Mouse (Mus musculus) thymus, postnatal 14 days (tissue): ENCODE data around the gene Rtn4rl2.

Source experiments
- DNase-seq: peaks from one replicate; pipeline ENCODE4 v3.0.0; 2021

The Rtn4rl2 gene

DNA sequence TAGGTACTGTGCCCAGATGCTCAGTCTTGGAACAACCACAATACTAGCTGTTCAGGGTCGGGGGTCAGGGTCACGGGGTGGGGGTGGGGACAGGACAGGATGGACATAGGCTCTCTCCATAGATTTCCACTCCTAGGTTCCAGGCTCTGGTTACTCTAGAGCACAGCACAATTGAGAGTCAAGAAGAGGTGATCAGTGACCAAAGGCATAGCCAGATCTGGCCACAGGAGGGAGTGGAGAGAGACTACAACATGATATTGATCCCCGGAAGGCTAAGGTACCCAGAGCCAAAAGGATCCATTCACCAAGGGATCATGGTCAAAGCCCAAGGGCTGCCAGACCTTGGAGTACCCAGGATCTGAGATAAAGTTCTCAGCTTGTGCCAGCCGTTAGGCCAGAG lies 1.9 kb downstream of the Rtn4rl2 start:
- no peak for DNase-seq

DNA sequence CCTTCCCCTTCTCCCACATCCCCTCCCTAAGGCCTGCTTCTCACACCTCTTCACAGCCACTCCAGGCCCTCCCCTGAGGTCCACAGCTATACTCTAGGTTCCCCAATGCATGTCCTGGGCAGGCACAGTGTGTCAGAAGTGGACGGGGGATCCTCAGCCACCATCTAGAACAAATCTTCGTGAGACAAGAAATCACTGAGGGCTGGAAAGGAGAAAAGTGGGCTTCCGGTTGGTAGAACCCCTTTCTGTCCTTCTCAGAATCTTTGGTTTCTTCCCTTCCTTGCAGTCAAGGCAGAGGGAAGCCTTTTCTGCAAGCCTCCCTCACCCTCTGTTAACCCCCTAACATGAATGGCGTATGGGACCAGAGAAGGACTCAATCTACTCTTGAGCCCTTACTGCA lies 2.6 kb downstream of the Rtn4rl2 start:
- no peak for DNase-seq

DNA sequence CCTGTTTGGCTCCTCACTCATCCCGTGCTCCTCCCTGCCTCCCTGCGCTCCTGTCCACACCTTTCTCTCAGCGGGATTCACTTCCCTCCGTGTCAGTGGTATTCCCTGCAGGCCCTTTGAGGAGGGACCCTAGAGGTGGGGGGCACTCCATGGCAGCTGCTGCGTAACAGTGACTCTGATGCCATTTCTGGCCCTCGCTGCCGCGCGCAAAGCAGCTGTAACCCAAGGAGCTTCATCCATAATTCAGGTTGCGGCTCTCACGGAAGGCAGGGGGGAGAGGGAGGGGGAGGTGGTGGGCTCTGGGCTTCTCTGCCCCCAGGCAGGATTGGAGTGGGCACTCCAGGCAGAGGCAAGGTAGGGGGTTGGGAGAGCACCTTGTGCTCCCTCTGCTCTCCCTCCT lies 3.0 kb downstream of the Rtn4rl2 start:
- DNase-seq, result no peak

DNA sequence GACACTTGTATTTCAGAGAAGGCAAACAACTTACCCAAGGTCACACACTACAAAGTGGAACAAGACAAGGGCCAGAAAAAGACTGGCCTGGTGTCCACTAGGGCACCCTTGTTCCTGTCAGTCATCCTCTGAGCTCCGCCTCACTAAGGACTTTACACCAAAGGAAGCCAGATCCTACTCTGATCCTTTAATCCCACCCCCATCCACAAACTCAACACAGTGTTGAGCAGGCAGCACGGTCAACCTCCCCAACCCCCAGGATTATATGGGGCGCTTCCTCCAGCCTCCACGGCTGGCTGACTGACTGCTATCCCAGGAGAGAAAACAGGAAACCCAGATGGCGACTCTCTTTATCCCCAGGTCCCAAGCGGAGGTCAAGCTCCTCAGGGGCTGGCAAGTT lies 3.4 kb downstream of the Rtn4rl2 start:
- DNase-seq, result no peak

DNA sequence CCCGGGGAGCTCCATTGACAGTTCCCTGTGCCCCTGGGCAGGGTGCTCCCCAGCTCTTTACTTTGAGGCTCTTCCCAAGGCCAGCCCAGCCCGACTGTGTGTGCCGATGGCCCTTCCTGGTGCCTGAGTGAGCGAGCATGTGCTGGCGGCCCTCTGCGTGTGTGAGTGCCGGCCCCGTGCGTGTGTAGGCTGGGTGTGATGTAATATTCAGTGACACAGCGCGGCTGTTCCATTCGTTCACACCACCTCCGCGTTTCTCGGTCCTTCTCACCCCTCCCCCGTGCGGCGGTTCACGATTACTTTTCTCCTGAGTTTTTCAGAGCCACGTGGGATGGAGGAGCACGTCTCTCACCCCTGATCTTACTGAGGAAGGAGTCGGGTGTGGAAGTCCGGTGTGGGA lies 3.9 kb downstream of the Rtn4rl2 start:
- DNase-seq, result no peak

DNA sequence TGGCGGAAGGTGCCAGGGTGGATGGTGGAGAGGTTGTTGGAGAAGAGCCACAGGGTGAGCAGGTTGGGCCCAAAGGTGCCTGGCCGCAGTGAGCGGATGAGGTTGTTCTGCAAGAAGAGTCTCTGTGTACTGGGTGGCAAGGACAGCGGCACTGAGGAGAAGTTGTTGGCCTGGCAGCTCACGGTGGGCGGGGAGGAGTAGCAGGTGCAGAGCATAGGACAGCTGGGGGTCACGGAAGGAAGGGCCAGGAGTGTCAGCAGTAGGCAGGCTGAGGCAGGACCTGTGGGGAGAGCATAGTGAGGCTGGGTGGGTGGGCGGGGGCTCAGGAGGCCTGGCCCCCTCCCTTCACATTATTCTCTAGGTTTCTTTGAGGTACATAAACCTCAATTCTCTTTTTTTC lies 5.9 kb downstream of the Rtn4rl2 start:
- no peak for DNase-seq

DNA sequence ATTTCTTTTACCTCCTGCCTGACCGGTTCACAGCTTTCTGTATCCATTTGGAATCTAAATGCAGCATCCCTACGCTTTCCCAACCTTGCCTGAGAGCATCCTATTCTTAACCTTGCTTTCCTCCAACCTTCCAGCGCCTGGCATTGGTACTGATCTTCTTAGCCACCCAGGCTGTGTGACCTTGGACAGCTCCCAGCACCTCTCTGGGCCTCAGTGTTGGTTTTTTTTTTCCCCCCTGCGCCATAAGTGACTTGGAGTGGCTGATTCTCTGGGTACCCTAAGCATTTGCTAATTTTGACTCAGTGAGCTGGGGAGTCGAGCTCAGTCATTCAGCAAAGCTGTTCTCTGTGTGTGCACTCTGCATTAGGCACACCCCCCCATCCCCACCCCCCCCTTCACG lies 10.7 kb downstream of the Rtn4rl2 start:
- no peak for DNase-seq

DNA sequence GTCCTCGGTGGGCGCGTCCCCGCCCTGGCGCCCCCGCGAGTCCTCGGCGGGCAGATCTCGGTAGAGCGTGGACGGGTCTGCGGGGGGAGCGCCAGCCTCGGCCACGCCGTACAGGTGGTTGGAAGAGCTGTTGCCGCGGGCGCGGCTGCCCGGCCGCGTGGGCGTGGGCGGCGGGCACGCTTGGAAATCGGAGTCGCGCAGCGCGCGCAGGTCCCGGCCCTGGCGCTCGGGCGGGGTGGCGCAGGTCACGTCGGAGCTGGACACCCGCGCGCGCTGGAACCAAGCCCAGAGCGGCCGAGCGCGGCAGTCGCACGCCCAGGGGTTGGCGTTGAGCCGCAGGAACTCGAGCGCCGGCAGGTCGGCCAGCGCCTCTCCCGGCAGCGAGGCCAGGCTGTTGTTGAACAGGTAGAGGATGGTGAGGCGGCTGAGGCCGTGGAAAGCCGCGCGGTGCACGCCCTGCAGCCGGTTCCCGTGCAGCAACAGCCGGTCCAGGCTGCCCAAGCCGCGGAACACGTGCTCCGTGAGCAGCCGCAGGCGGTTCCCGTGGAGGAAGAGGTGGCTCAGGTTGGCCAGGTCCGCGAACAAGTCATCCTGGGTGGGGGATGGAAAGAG lies 14.3 kb downstream of the Rtn4rl2 start:
- no peak for DNase-seq

DNA sequence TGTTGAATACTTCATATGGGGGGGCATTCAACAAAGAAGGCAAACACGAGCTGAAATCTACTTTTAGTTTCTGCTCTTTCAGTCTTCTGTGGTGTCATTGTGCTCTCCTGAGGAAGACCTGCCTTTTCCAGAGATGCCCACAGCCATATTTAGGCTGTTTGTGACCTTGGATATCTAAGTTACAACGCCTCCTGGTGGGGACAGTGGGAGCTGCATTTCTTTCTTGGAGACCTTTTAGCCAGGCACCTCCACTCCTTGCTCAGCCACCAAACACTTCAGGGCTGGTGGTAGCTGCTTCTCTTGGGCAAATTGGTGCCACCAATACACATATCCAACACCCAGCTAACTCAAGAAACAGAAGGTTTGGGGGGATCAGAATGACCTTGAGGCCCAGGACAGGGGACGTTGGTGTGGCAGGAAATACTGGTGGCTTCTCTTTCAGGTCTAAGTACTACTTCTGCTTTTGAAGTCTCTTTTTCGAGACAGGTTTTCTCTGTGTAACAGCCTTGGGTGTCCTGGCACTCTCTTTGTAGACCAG lies 15.8 kb downstream of the Rtn4rl2 start:
- peak; percentile 48 for DNase-seq

DNA sequence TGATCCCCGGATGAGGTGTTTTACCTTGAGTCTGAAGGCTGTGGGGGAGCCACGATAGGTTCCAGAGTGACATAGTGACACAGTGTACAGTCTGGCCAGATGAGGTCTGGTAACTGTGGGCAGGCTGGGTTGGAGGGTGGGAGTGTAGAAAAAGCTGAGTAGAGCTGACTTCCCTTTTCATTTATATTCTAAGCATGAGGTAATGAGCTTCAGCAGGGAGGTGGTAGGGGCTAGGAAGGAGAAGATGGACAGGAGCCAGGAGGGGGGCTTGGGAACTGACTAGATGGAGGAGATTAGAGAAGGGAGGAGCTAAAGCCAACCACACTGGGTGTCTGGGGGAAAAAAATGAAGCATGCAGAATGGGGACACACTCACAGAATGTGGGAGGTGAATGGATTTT lies 17.5 kb downstream of the Rtn4rl2 start:
- DNase-seq, result no peak

DNA sequence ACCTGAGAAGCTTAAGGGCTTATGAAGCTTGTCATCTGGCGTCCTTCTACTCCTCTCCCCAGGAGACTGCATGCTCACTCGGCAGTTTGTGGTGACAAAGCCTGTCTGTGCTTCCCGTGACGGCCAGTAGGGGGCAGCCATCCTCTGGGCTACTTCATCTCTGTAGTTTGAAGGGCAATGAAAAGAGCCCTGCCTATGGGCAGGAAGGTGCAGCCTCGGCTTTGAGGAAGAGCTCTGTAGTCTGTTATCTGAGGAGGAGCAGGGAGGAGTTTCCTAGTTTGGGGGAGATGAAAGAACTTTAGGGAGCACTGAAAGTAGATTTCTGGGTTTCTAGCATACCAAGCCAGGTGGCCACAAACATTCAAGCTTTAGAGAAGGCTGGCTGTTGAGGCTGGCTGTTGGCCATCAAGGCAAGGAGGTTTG lies 18.0 kb downstream of the Rtn4rl2 start:
- peak; percentile 85 for DNase-seq

DNA sequence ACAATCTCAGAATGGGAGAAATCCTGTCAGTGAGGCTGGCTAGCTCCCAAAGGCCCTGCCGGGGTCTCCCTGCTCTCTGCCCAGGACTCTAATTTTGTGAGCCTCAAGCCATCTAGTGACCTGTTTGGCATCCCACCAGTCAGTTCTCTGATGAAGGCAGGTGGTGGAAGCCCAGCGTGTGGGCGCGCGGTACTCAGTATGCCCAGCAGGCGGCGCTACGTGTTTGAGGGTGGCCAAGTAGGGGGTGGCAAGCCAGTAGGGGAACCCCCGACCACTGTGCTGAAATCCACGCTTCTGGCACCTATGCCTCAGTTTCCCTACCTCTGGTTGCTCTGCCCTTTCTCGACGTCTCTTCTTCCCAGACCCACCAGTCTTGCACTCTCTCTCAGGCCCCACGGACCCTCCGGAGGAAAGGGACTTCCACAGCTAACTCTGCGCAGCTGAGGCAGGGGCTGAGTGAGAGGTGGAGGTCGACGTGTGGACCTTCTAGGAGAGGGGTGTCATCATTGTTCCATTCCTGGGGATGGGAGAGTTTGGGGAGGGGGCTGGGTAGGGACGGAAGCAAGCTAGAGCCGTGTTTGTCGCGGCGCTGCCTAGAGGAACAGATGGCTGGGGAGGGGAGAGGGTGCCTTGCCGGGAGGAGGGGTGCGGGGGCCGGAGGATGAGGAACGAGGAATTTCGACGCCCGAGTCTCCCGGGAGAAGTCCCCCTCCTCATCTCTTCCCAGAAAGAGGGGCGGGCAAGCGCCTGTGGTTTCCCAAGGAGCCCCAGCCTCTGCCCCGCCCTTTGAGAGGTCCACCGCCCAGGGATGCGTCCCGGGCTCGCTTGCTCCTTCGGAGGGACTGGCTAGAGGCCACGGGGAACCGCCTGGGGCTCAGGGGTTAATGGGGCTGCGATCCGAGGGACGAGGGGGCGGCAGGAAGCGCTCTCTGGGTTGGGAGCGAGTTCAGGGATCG lies 20.6 kb downstream of the Rtn4rl2 start:
- peak; percentile 68 for DNase-seq

DNA sequence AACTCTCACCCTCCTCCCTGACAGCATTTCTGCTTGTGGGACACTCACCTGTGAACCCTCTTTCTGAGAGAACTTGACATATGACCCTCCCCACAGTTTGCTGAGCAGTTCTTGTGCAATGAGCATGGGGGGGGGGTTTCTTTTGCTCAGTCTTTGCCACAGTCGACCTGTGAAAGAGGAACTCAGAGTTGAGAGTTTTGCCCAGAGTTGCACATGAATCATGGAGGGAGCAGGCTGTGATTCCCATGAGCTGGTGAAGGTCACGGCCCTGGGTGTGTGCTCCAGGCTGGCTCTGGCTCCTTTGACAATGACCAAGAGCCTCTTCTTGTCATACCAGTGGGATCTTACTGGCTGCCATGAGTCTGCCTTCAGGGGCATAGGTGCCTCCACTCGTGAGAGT lies 24.3 kb downstream of the Rtn4rl2 start:
- no peak for DNase-seq

DNA sequence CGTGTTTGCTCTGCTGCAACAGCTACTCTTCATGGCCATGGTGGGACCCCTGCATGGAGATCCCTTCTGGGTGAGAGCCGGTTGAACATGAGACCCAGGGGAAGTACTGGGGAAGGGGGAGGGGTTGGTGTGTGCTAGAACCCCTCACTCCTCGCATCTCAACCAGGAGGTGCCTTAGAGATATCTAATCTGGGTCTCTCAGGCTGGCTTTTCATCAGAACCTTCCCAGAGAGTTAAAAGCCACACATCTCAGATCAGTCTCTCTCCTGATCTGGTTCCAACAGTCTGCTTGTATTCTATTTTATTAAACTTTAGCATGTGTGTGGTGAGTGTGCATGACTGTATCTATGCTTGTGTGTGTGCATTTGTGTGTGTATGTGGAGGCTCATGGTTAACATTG lies 25.1 kb downstream of the Rtn4rl2 start:
- no peak for DNase-seq

DNA sequence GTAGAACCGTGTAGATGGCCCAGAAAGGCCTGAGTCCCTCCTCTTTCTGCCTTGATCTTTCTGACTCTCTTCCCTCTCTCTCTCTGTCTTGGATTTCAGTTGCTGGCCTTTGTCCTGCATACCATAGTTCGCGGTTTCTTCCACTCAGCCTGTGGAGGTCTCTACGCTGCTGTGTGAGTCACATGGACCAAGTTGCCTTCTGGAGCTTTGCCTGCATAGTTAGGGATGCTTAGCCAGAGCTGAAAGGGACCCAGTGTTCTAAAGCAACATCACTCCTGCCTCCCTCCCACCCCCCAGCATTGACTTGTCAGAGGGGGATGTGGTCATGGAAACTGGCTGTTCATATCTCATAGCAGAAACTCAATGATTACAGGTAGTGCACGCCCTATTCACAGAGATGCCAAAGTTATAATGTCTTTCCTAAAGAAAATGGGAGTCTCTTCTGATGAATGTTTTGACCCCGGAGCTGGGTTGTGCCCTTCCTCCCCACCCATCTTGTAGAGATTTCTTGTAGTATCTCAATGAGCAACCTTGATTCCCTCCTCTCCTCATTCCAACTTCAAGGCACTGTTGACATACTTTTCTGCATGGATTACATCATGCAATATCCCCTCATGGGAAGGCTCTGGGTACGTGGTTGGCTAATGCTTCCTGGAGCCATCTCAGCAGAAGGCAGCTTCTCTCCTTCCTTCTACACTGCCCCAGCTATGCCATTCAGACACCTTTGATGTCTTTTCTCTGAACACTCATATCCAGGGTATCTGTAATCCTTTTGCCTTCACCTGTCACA lies 26.3 kb downstream of the Rtn4rl2 start:
- no peak for DNase-seq

DNA sequence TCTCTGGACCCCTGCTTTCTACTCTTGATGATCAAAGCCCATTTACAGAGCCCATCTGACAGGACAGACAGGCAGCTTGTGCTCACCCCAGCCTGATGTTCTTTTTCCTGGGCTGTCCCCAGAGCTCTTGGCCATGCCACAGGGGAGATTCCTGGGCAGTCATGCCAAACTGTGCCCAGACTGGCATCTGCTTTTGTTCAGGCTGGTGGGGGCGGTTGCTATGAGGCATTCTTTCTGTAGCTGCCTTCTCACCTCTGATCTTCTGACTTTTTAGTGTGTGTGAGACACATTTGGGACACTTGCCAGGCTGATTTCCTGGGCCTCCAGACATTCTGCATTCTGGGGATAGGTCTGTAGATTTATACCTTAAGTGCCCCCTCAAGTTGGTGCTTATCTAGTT lies 28.0 kb downstream of the Rtn4rl2 start:
- DNase-seq, result no peak

DNA sequence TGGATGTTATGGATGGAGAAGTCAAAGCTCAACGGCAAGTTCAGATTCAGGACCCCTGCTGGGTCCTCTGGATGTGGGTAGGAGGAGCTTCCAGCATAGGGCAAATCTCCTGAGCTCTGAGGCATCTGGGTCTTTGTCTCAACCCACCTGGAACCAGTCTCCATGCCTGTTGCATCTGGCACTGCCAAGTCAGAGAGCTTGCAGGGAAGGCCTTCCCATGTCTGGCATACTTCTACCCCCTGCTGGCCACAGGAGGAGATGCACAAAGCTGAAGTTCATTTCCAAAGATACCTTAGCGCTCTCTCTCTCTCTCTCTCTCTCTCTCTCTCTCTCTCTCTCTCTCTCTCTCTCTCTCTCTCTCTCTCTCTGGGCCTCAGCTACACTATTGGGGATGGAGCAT lies 30.8 kb downstream of the Rtn4rl2 start:
- peak; percentile 71 for DNase-seq

DNA sequence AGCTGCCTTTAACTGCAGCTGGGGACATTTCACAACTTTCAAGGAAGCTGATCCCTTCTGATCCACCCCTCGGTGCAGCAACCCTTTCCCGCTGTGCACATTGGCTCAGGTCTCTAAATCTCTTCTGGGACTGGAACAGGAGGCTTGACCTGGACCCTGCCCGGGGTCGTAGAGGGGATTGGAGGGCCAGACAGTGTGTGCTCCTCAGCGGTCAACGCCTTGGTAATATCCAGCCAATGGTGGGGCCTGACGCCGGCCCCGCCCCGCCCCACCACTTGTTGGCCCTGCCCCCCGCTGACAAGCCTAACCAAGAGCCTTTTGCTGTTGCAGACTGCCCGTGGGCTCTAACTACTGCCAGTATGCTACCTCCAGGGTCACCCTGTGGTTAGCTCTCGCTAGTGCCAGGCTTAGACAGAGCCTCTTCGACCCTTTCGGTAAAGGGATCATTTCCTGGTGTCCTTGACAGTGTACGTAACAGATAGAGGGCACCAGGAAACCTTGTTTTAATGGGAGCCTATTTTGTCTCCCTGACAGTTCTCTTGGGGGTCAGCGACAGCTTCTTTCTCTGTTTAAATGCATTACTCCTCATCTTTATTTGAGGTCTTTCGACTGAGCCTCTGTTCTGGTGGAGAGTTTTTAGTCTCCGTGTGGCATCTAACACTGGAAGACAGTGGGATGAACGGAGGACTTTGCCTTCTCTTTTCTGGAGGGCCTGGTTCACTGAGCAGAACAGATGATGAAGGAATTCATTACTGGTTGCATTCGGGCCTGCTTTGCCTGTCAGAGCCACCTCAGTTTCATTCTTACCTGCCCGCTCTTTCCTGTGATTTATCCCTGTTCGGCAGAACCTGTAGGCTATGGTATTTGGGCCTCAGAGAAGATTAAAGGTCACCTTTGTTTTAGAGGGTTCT lies 35.1 kb downstream of the Rtn4rl2 start:
- no peak for DNase-seq

DNA sequence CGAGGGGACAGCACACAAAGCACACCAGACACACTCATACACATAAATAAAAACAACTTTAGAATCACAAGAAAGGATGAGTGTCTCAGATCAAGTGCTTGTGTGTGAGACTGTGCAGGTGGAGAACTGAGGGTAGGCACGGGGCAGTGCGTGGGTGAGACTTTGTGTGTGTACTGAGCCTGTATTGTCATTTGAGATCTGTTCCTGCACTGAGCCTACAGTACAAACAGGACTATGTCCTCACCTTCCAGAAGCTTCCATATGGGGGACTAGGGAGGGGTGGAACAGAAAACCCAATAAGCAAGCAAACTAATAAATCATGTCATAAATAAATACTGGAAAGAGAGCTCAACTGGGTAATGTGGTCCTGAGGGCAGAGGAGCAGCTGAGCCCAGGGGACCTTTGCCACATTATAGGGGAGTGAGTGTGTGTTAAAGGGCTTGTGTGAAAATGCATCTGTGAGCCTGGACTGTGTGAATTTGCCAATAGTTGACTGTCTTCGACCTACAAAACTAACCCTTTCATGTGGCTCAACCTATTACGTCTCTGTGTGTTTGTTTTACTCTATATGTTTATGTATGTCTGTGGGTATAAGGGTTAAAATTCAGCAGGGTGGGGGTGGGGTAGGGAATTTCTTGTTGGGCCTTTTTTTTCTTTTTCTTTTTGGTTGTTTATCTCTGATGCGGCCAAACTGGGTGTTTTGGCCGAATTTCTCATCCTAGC lies 35.9 kb downstream of the Rtn4rl2 start:
- DNase-seq, result no peak

DNA sequence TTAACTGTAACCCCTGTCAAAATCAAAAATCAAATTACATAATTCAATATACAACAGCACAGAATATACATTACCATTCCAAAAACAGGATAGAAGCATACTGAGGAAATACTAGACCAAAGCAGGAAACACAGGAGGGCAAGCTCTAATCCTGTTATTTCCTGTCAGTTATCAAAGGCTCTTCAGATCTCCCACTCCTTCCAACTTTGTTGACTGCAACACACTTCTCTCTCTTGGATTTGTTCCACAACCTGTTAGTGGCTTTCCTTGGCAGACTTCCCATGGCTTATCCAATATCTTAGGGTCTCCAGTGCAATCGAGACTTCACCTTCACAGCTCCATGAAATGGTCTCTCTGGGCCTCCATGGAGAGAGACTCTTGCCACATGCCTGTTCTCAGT lies 41.3 kb downstream of the Rtn4rl2 start:
- DNase-seq, result no peak

DNA sequence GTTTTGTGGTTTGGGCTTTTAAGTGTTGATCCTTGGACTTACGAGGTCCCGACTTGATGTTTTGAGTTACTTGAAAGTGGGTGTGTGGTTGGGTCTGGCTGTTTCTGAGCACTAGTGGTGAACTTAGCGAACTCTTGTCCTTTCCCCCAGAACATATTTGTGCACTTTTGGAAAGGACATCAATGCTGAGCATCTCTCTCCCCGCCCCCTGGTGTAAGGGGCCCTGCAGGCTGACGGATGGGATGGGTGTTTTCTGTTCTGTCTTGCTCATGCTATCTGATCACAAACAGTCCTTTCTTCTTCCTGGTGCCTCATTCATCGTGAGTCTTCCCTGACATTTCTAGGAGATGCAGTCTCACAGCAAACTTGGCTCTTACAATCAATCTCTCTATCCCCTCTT lies 42.9 kb downstream of the Rtn4rl2 start:
- peak; percentile 66 for DNase-seq

DNA sequence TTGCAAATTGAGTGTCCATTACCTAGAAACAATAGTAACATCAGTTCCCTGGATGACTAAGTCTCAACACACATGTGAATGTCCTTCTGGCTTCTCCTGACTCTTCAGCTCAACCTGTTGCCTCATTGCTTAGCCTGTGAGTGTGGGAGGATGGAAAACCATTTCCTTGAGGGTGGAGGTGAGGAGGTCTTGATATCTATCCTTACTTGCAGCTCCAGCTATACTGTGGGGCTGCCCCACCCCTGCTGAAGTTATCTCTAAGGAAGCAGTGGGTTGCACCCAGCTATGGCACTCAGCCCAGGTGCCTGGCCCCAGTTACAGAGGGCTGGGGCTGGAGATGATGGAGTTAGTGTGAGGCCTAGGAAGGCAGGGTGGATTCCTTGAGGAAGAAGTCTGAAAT lies 44.6 kb downstream of the Rtn4rl2 start:
- DNase-seq, result peak; percentile 59
